Mouse (Mus musculus) ES-Bruce4 (cell line): ENCODE measurements around the gene Hspa1b.

Experiments
- CTCF ChIP-seq: IDR thresholded peaks from one replicate; pipeline ENCODE4 v1.8.1; 2011; ENCODE audit warnings: low read depth, low read length
- EP300 ChIP-seq: IDR thresholded peaks from 2 replicates; pipeline ENCODE4 v1.6.1; 2011; ENCODE audit warnings: low read depth, low read length; ENCODE audit not compliant: insufficient read depth
- POLR2A ChIP-seq: IDR thresholded peaks from one replicate; pipeline ENCODE4 v1.8.1; 2011; ENCODE audit warnings: low read length; ENCODE audit not compliant: insufficient read depth

DNA sequence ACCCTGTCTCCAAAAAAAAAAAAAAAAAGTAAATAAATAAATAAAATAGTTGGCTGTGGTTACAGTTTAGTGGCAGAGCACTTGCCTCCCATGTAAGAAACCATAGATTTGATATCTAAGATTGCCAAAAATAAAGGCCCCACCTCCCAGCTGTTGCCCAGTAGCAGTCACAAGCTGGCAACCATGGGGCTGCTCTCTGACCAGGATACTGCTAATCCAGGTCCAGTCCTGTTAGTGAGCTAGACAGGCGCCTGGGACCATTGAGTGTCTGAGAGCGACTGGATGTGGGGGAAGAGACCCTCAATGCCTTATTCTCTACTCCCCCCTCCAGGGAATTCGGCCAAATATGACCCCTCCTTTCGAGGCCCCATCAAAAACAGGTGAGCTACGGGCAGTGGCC is 42.7 kb downstream of the Hspa1b start:
- TF ChIP-seq CTCF (no peak), EP300 (no peak), POLR2A (no peak)
